Mouse (Mus musculus): ENCODE measurements around the gene Tubb1. TPM values are rescaled to one million over a fixed set of nuclear protein-coding genes. Genes with fewer than 3 reads are reported as not detected.

Tubb1 gene
- polyA plus RNA-seq, 1 experiment from 2014 or later, result 4.9 TPM

DNA sequence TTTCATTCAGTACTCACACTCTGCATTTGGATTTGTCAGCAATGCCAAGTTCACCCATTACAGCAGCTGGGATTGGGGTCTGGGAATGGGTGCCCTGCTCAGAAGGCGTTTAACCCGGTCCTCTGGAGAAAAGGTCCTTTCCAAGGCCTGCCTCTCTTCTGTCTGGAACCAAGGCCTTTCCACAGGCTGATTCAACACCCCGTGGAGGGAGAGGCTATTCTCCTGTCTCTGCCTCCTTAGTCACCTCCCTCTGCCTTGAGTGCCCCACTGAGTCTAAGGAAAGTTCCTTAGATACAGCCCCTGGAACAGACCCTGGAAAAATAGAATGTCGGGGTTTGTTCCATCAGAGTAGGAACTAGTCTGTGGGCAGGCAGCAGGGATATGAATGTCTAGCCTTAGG lies 2.1 kb upstream of the Tubb1 start:
- Histone ChIP-seq H3K4me3 (ENCODE audit: low read depth, low read length) (no peak overlapping the region), H3K9ac (ENCODE audit: low read length) (no peak overlapping the region), H3K9me3 (ENCODE audit: control insufficient read depth, low read length) (no peaks in the 10 kb centered on the region), H3K4me2 (ENCODE audit: low read depth, low read length, severe bottlenecking) (no peak overlapping the region), H3K27me3 (ENCODE audit: control insufficient read depth, insufficient read depth, low read length) (no peaks in the 10 kb centered on the region), H3K4me1 (replicated peaks; ENCODE audit: control insufficient read depth, insufficient read depth, low read length) (peaks cover 2% of the 10 kb centered on the region; the same call in 1 of the 2 replicates), H3K27ac (ENCODE audit: low read depth, low read length) (no peak overlapping the region), H3K36me3 (ENCODE audit: control insufficient read depth, insufficient read depth, low read length) (no peaks in the 10 kb centered on the region)
- WGBS, result 88% methylated on average over 4 of the region's 4 CpGs
- no peak for ATAC-seq (replicated peaks; ENCODE audit: low FRiP score)
- no peak for DNase-seq (ENCODE audit: low spot score)

- H3K4me3 ChIP-seq (ENCODE audit: low read depth, low read length), result no peak overlapping the region
- no peak overlapping the region for H3K9ac ChIP-seq (ENCODE audit: low read length)
- no peak overlapping the region for H3K4me2 ChIP-seq (ENCODE audit: low read depth, low read length, severe bottlenecking)
- H3K4me1 ChIP-seq (replicated peaks; ENCODE audit: control insufficient read depth, insufficient read depth, low read length), result no peaks in the 10 kb centered on the region
- no peaks in the 10 kb centered on the region for H3K36me3 ChIP-seq (ENCODE audit: control insufficient read depth, insufficient read depth, low read length)
- no peak overlapping the region for H3K27ac ChIP-seq (ENCODE audit: low read depth, low read length)
- H3K9me3 ChIP-seq (ENCODE audit: control insufficient read depth, low read length), result no peaks in the 10 kb centered on the region
- no peak for ATAC-seq (replicated peaks; ENCODE audit: low FRiP score)
- WGBS, result 78% methylated on average over 7 of the region's 7 CpGs
- DNase-seq (ENCODE audit: low spot score), result no peak
- H3K27me3 ChIP-seq (ENCODE audit: control insufficient read depth, insufficient read depth, low read length), result no peaks in the 10 kb centered on the region
Measured at GRCm38 (mm10) chr2:174453681-174454080, 3.2 kb downstream of the Tubb1 start.

- no peak for ATAC-seq (replicated peaks; ENCODE audit: low FRiP score)
- H3K4me2 ChIP-seq (ENCODE audit: low read depth, low read length, severe bottlenecking), result no peak overlapping the region
- peaks cover 3% of the 10 kb centered on the region; the same call in 1 of the 2 replicates for H3K36me3 ChIP-seq (ENCODE audit: control insufficient read depth, insufficient read depth, low read length)
- no peak overlapping the region for H3K27ac ChIP-seq (ENCODE audit: low read depth, low read length)
- H3K9me3 ChIP-seq (ENCODE audit: control insufficient read depth, low read length), result no peaks in the 10 kb centered on the region
- DNase-seq (ENCODE audit: low spot score), result no peak
- H3K27me3 ChIP-seq (ENCODE audit: control insufficient read depth, insufficient read depth, low read length), result no peaks in the 10 kb centered on the region
- H3K4me1 ChIP-seq (replicated peaks; ENCODE audit: control insufficient read depth, insufficient read depth, low read length), result peaks cover 7% of the 10 kb centered on the region; the same call in 1 of the 2 replicates
- no peak overlapping the region for H3K9ac ChIP-seq (ENCODE audit: low read length)
- 67% methylated on average over 2 of the region's 2 CpGs for WGBS
- no peak overlapping the region for H3K4me3 ChIP-seq (ENCODE audit: low read depth, low read length)
Measured at GRCm38 (mm10) chr2:174459365-174459764, 8.9 kb downstream of the Tubb1 start.

GRCm38 (mm10) chr2:174463370-174463769 lies 12.9 kb downstream of the Tubb1 start:
- Histone ChIP-seq H3K36me3 (ENCODE audit: control insufficient read depth, insufficient read depth, low read length) (peaks cover 3% of the 10 kb centered on the region; the same call in 1 of the 2 replicates), H3K4me1 (replicated peaks; ENCODE audit: control insufficient read depth, insufficient read depth, low read length) (peaks cover 7% of the 10 kb centered on the region; the same call in 1 of the 2 replicates), H3K9me3 (ENCODE audit: control insufficient read depth, low read length) (no peaks in the 10 kb centered on the region), H3K27ac (ENCODE audit: low read depth, low read length) (no peak overlapping the region; the same call in 1 of the 2 replicates), H3K27me3 (ENCODE audit: control insufficient read depth, insufficient read depth, low read length) (no peaks in the 10 kb centered on the region), H3K4me2 (ENCODE audit: low read depth, low read length, severe bottlenecking) (peak overlapping the region; percentile 93), H3K9ac (ENCODE audit: low read length) (peak overlapping the region; percentile 79), H3K4me3 (ENCODE audit: low read depth, low read length) (peak overlapping the region; percentile 66)
- peak; percentile 52 for DNase-seq (ENCODE audit: low spot score)
- ATAC-seq (replicated peaks; ENCODE audit: low FRiP score), result peak; percentile 35
- 44% methylated on average over 10 of the region's 10 CpGs for WGBS

DNA sequence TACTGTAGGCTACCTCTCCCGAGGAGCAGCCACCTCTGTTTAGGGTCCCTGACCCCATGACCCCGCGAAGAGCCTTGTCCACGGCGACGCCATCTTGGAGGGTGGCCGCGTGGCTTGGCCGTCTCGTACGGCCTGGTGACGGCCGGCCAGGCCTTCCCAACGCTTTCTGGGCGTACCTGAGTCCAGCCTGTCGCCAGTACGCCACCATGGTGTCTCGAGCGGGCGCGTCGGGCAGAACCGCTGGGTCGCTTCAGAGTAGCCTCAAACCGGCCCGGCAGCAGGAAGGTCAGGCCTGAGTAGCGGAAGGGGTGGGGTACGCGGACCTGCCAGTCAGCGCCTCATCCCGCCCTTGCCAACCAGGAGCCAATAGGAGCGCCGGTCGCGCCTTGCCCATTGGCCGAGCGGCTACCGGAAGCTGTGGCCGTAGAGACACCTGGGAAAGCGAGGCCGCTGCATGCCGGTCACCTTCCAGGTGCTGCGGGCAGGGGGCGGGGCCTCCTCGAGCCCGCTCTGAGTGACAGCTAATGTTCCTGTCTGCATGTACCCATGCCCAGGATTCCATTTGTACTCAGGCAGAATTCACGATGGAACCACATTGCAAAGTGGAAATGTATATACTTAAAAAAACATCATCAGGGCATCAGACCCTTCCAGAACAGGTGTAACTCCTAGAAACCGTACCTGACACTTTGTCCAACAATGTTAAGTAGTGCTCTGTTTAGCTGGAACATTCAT lies 13.5 kb downstream of the Tubb1 start, which contains the start of gene Atp5e:
TSS of gene Atp5e (minus strand) at position 317 of the 735 bp plus-strand sequence.
- ATAC-seq (replicated peaks; ENCODE audit: low FRiP score) (peak; percentile 100), DNase-seq (ENCODE audit: low spot score) (peak; percentile 96)
- Histone ChIP-seq H3K27ac (ENCODE audit: low read depth, low read length) (peak within 1 kb of the TSS; percentile 7; the same call in 1 of the 2 replicates), H3K4me3 (ENCODE audit: low read depth, low read length) (peak within 1 kb of the TSS; percentile 66), H3K27me3 (ENCODE audit: control insufficient read depth, insufficient read depth, low read length) (no peaks in the 10 kb centered on the region), H3K9ac (ENCODE audit: low read length) (peak within 1 kb of the TSS; percentile 79), H3K4me1 (replicated peaks; ENCODE audit: control insufficient read depth, insufficient read depth, low read length) (peaks cover 7% of the 10 kb centered on the region; the same call in 1 of the 2 replicates), H3K36me3 (ENCODE audit: control insufficient read depth, insufficient read depth, low read length) (peaks cover 3% of the 10 kb centered on the region; the same call in 1 of the 2 replicates), H3K9me3 (ENCODE audit: control insufficient read depth, low read length) (no peaks in the 10 kb centered on the region), H3K4me2 (ENCODE audit: low read depth, low read length, severe bottlenecking) (peak within 1 kb of the TSS; percentile 93)
- WGBS, result 3% methylated on average over 48 of the region's 48 CpGs

- H3K27ac ChIP-seq (ENCODE audit: low read depth, low read length), result no peak overlapping the region
- no peak overlapping the region for H3K4me2 ChIP-seq (ENCODE audit: low read depth, low read length, severe bottlenecking)
- H3K27me3 ChIP-seq (ENCODE audit: control insufficient read depth, insufficient read depth, low read length), result no peaks in the 10 kb centered on the region
- no peaks in the 10 kb centered on the region; the same call in 1 of the 2 replicates for H3K36me3 ChIP-seq (ENCODE audit: control insufficient read depth, insufficient read depth, low read length)
- H3K9me3 ChIP-seq (ENCODE audit: control insufficient read depth, low read length), result no peaks in the 10 kb centered on the region; the same call in 1 of the 2 replicates
- ATAC-seq (replicated peaks; ENCODE audit: low FRiP score), result no peak
- no peak overlapping the region for H3K9ac ChIP-seq (ENCODE audit: low read length)
- DNase-seq (ENCODE audit: low spot score), result no peak
- peaks cover 4% of the 10 kb centered on the region; the same call in 1 of the 2 replicates for H3K4me1 ChIP-seq (replicated peaks; ENCODE audit: control insufficient read depth, insufficient read depth, low read length)
- H3K4me3 ChIP-seq (ENCODE audit: low read depth, low read length), result no peak overlapping the region
- 90% methylated on average over 4 of the region's 4 CpGs for WGBS
Measured at GRCm38 (mm10) chr2:174470333-174470732, 19.8 kb downstream of the Tubb1 start.

DNA sequence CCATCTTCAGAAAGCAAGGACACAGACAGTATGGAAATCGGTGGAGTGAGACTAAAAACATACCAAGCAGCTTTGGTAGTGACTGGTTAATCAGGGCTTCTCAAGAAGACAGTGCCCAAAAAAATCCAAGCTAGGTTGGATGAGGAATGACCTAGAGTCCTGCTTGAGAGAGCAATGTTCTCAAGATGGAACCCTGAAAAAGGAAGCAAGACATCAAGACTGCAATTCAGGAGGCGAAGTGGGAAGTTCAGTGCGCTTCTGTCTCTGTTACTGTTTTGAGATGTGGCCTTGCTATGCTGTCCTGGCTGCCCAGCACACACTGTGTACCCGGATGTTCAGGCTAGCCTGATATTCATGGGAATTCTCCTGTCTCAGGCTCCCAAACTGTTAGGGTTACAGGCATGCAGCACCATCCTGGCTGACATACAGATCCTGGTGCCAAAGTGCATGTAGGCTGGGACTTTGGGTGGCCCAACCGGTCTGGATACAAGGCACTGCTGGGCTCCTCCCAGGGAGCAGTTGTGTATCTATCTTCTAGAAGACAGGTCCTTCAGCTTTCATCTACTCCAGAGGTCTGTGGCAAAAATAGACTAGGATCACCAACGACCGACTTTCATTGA lies 20.4 kb downstream of the Tubb1 start:
- H3K36me3 ChIP-seq (ENCODE audit: control insufficient read depth, insufficient read depth, low read length), result no peaks in the 10 kb centered on the region; the same call in 1 of the 2 replicates
- H3K4me1 ChIP-seq (replicated peaks; ENCODE audit: control insufficient read depth, insufficient read depth, low read length), result peaks cover 4% of the 10 kb centered on the region; the same call in 1 of the 2 replicates

DNA sequence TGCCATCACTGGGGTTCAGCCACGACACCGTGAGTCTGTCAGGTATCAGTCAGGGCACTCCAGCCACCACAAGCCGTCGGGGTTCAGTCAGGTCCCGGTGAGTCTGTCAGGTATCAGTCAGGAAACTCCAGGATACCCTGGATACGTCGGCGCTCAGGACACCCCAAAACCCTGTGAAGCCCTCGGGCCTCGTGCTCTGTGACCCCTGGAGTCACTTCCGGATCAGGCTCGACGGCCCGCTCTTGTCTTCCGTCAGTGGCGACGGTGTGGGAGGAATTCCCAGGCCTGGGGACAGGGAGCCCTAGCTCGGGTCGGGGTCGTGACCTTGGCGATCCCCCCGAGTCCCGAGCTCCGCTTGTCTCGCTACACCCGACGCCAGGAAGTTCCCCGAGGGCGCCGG lies 21.9 kb downstream of the Tubb1 start:
- no peaks in the 10 kb centered on the region for H3K27me3 ChIP-seq (ENCODE audit: control insufficient read depth, insufficient read depth, low read length)
- H3K27ac ChIP-seq (ENCODE audit: low read depth, low read length), result no peak overlapping the region
- DNase-seq (ENCODE audit: low spot score) (no peak), ATAC-seq (replicated peaks; ENCODE audit: low FRiP score) (peak; percentile 44; the same call in 1 of the 2 replicates)
- H3K9ac ChIP-seq (ENCODE audit: low read length), result peak overlapping the region; percentile 79
- H3K4me3 ChIP-seq (ENCODE audit: low read depth, low read length), result peak overlapping the region; percentile 73
- WGBS, result 10% methylated on average over 29 of the region's 30 CpGs
- H3K9me3 ChIP-seq (ENCODE audit: control insufficient read depth, low read length), result no peaks in the 10 kb centered on the region; the same call in 1 of the 2 replicates
- H3K4me1 ChIP-seq (replicated peaks; ENCODE audit: control insufficient read depth, insufficient read depth, low read length), result peaks cover 4% of the 10 kb centered on the region; the same call in 1 of the 2 replicates
- H3K36me3 ChIP-seq (ENCODE audit: control insufficient read depth, insufficient read depth, low read length), result no peaks in the 10 kb centered on the region; the same call in 1 of the 2 replicates
- peak overlapping the region; percentile 69 for H3K4me2 ChIP-seq (ENCODE audit: low read depth, low read length, severe bottlenecking)

More for the DNA sequence above, 20.4 kb downstream of the Tubb1 start:
- no peaks in the 10 kb centered on the region; the same call in 1 of the 2 replicates for H3K9me3 ChIP-seq (ENCODE audit: control insufficient read depth, low read length)
- 95% methylated on average over 7 of the region's 7 CpGs for WGBS
- no peak overlapping the region for H3K4me2 ChIP-seq (ENCODE audit: low read depth, low read length, severe bottlenecking)
- H3K4me3 ChIP-seq (ENCODE audit: low read depth, low read length), result no peak overlapping the region
- ATAC-seq (replicated peaks; ENCODE audit: low FRiP score) (no peak), DNase-seq (ENCODE audit: low spot score) (no peak)
- H3K27ac ChIP-seq (ENCODE audit: low read depth, low read length), result no peak overlapping the region
- no peaks in the 10 kb centered on the region for H3K27me3 ChIP-seq (ENCODE audit: control insufficient read depth, insufficient read depth, low read length)
- no peak overlapping the region for H3K9ac ChIP-seq (ENCODE audit: low read length)

All from forebrain, embryonic 11.5 days (tissue).